Mouse (Mus musculus): ENCODE measurements at regions not wholly inside any gene's neighbourhood (a gene's known extent, or its start where the extent isn't known, plus 50 kb on each side); places are given as distances from the start of the nearest gene placed in this dataset.

- no peaks in the 10 kb centered on the region for H3K27me3 ChIP-seq (ENCODE audit: control insufficient read depth, insufficient read depth, low read length)
- peaks cover 3 to 7% of the 10 kb centered on the region in 2 experiments; a peak in 1 of 4 replicates for H3K4me1 ChIP-seq (ENCODE audit: control insufficient read depth in 2 of 2, insufficient read depth in 2 of 2, low read length in 2 of 2)
- H3K27ac ChIP-seq (replicated peaks in 1 of 2; ENCODE audit: control insufficient read depth in 1 of 2, insufficient read depth in 1 of 2, low read depth in 2 of 2, low read length in 2 of 2) = no peak overlapping the region
- no peaks in the 10 kb centered on the region for H3K36me3 ChIP-seq (ENCODE audit: control insufficient read depth, insufficient read depth, low read length)
- no peak for ATAC-seq (ENCODE audit: insufficient number of reproducible peaks, insufficient read depth, low FRiP score, low read depth)
- H3K4me2 ChIP-seq (ENCODE audit: low read length) = no peak overlapping the region
- no peak overlapping the region for H3K9ac ChIP-seq (ENCODE audit: low read length)
- H3K4me3 ChIP-seq (ENCODE audit: control insufficient read depth in 1 of 2, insufficient read depth in 1 of 2, low read depth in 1 of 2, low read length in 2 of 2) = no peak overlapping the region
- H3K9me3 ChIP-seq (ENCODE audit: control insufficient read depth, low read length) = no peaks in the 10 kb centered on the region
- WGBS = 11% methylated on average over 5 of the region's 5 CpGs
Measured at GRCm38 (mm10) chr9:47069436-47069835, 70.9 kb downstream of the Gm4791 start.

GRCm38 (mm10) chr9:47070958-47071357 lies 72.4 kb downstream of the Gm4791 start:
- Histone ChIP-seq H3K36me3 (ENCODE audit: control insufficient read depth, insufficient read depth, low read length) (no peaks in the 10 kb centered on the region), H3K9ac (ENCODE audit: low read length) (no peak overlapping the region), H3K4me2 (ENCODE audit: low read length) (no peak overlapping the region), H3K27ac (replicated peaks in 1 of 2; ENCODE audit: control insufficient read depth in 1 of 2, insufficient read depth in 1 of 2, low read depth in 2 of 2, low read length in 2 of 2) (no peak overlapping the region), H3K9me3 (ENCODE audit: control insufficient read depth, low read length) (no peaks in the 10 kb centered on the region), H3K4me1 (ENCODE audit: control insufficient read depth in 2 of 2, insufficient read depth in 2 of 2, low read length in 2 of 2) (peaks cover 3 to 7% of the 10 kb centered on the region in 2 experiments; a peak in 1 of 4 replicates), H3K4me3 (ENCODE audit: control insufficient read depth in 1 of 2, insufficient read depth in 1 of 2, low read depth in 1 of 2, low read length in 2 of 2) (no peak overlapping the region), H3K27me3 (ENCODE audit: control insufficient read depth, insufficient read depth, low read length) (no peaks in the 10 kb centered on the region)
- no peak for ATAC-seq (ENCODE audit: insufficient number of reproducible peaks, insufficient read depth, low FRiP score, low read depth)
- WGBS = 81% methylated on average over 5 of the region's 5 CpGs

GRCm38 (mm10) chr9:47076946-47077345 lies 78.4 kb downstream of the Gm4791 start:
- Histone ChIP-seq H3K9me3 (ENCODE audit: control insufficient read depth, low read length) (peaks cover 4% of the 10 kb centered on the region; the same call in 1 of the 2 replicates), H3K27ac (replicated peaks in 1 of 2; ENCODE audit: control insufficient read depth in 1 of 2, insufficient read depth in 1 of 2, low read depth in 2 of 2, low read length in 2 of 2) (no peak overlapping the region), H3K4me1 (ENCODE audit: control insufficient read depth in 2 of 2, insufficient read depth in 2 of 2, low read length in 2 of 2) (peaks cover 0 to 3% of the 10 kb centered on the region in 2 experiments; a peak in 1 of 4 replicates), H3K27me3 (ENCODE audit: control insufficient read depth, insufficient read depth, low read length) (no peaks in the 10 kb centered on the region), H3K36me3 (ENCODE audit: control insufficient read depth, insufficient read depth, low read length) (no peaks in the 10 kb centered on the region), H3K4me2 (ENCODE audit: low read length) (0 out of 2 replicates have a peak overlapping the region, but pooled peaks have one; percentile 21), H3K4me3 (ENCODE audit: control insufficient read depth in 1 of 2, insufficient read depth in 1 of 2, low read depth in 1 of 2, low read length in 2 of 2) (no peak overlapping the region), H3K9ac (ENCODE audit: low read length) (no peak overlapping the region)
- 22% methylated on average over 6 of the region's 6 CpGs for WGBS
- ATAC-seq (ENCODE audit: insufficient number of reproducible peaks, insufficient read depth, low FRiP score, low read depth) = no peak

- Histone ChIP-seq H3K4me2 (ENCODE audit: low read length) (0 out of 2 replicates have a peak overlapping the region, but pooled peaks have one; percentile 21), H3K27ac (replicated peaks in 1 of 2; ENCODE audit: control insufficient read depth in 1 of 2, insufficient read depth in 1 of 2, low read depth in 2 of 2, low read length in 2 of 2) (no peak overlapping the region), H3K27me3 (ENCODE audit: control insufficient read depth, insufficient read depth, low read length) (no peaks in the 10 kb centered on the region), H3K4me1 (ENCODE audit: control insufficient read depth in 2 of 2, insufficient read depth in 2 of 2, low read length in 2 of 2) (peaks cover 0 to 3% of the 10 kb centered on the region in 2 experiments; a peak in 1 of 4 replicates), H3K9me3 (ENCODE audit: control insufficient read depth, low read length) (peaks cover 4% of the 10 kb centered on the region; the same call in 1 of the 2 replicates), H3K4me3 (ENCODE audit: control insufficient read depth in 1 of 2, insufficient read depth in 1 of 2, low read depth in 1 of 2, low read length in 2 of 2) (no peak overlapping the region), H3K36me3 (ENCODE audit: control insufficient read depth, insufficient read depth, low read length) (no peaks in the 10 kb centered on the region), H3K9ac (ENCODE audit: low read length) (no peak overlapping the region)
- no peak for ATAC-seq (ENCODE audit: insufficient number of reproducible peaks, insufficient read depth, low FRiP score, low read depth)
- 43% methylated on average over 2 of the region's 2 CpGs for WGBS
Measured at GRCm38 (mm10) chr9:47077416-47077815, 78.9 kb downstream of the Gm4791 start.

- H3K9ac ChIP-seq (ENCODE audit: low read length) = no peak overlapping the region
- H3K4me2 ChIP-seq (ENCODE audit: low read length) = no peak overlapping the region
- peaks cover 0 to 3% of the 10 kb centered on the region in 2 experiments; a peak in 1 of 4 replicates for H3K4me1 ChIP-seq (ENCODE audit: control insufficient read depth in 2 of 2, insufficient read depth in 2 of 2, low read length in 2 of 2)
- H3K4me3 ChIP-seq (ENCODE audit: control insufficient read depth in 1 of 2, insufficient read depth in 1 of 2, low read depth in 1 of 2, low read length in 2 of 2) = no peak overlapping the region
- H3K27me3 ChIP-seq (ENCODE audit: control insufficient read depth, insufficient read depth, low read length) = no peaks in the 10 kb centered on the region
- no peaks in the 10 kb centered on the region for H3K36me3 ChIP-seq (ENCODE audit: control insufficient read depth, insufficient read depth, low read length)
- no peak overlapping the region for H3K27ac ChIP-seq (replicated peaks in 1 of 2; ENCODE audit: control insufficient read depth in 1 of 2, insufficient read depth in 1 of 2, low read depth in 2 of 2, low read length in 2 of 2)
- 83% methylated on average over 3 of the region's 3 CpGs for WGBS
- ATAC-seq (ENCODE audit: insufficient number of reproducible peaks, insufficient read depth, low FRiP score, low read depth) = no peak
- H3K9me3 ChIP-seq (ENCODE audit: control insufficient read depth, low read length) = peaks cover 4% of the 10 kb centered on the region; the same call in 1 of the 2 replicates
Measured at GRCm38 (mm10) chr9:47077945-47078344, 79.4 kb downstream of the Gm4791 start.

GRCm38 (mm10) chr9:47081407-47081806 lies 82.9 kb downstream of the Gm4791 start:
- Histone ChIP-seq H3K27ac (replicated peaks in 1 of 2; ENCODE audit: control insufficient read depth in 1 of 2, insufficient read depth in 1 of 2, low read depth in 2 of 2, low read length in 2 of 2) (no peak overlapping the region), H3K9ac (ENCODE audit: low read length) (no peak overlapping the region), H3K9me3 (ENCODE audit: control insufficient read depth, low read length) (peaks cover 4% of the 10 kb centered on the region; the same call in 1 of the 2 replicates), H3K4me2 (ENCODE audit: low read length) (no peak overlapping the region), H3K36me3 (ENCODE audit: control insufficient read depth, insufficient read depth, low read length) (no peaks in the 10 kb centered on the region), H3K4me3 (ENCODE audit: control insufficient read depth in 1 of 2, insufficient read depth in 1 of 2, low read depth in 1 of 2, low read length in 2 of 2) (no peak overlapping the region), H3K27me3 (ENCODE audit: control insufficient read depth, insufficient read depth, low read length) (no peaks in the 10 kb centered on the region), H3K4me1 (ENCODE audit: control insufficient read depth in 2 of 2, insufficient read depth in 2 of 2, low read length in 2 of 2) (peaks cover 0 to 3% of the 10 kb centered on the region in 2 experiments; a peak in 1 of 4 replicates)
- no peak for ATAC-seq (ENCODE audit: insufficient number of reproducible peaks, insufficient read depth, low FRiP score, low read depth)
- 94% methylated on average over 6 of the region's 6 CpGs for WGBS

GRCm38 (mm10) chr9:47091796-47092195 lies 93.3 kb downstream of the Gm4791 start:
- ATAC-seq (ENCODE audit: insufficient number of reproducible peaks, insufficient read depth, low FRiP score, low read depth) = no peak
- H3K27me3 ChIP-seq (ENCODE audit: control insufficient read depth, insufficient read depth, low read length) = no peaks in the 10 kb centered on the region; the same call in 1 of the 2 replicates
- WGBS = 84% methylated on average over 10 of the region's 10 CpGs
- H3K4me3 ChIP-seq (ENCODE audit: control insufficient read depth in 1 of 2, insufficient read depth in 1 of 2, low read depth in 1 of 2, low read length in 2 of 2) = no peak overlapping the region
- no peaks in the 10 kb centered on the region for H3K9me3 ChIP-seq (ENCODE audit: control insufficient read depth, low read length)
- no peaks in the 10 kb centered on the region for H3K36me3 ChIP-seq (ENCODE audit: control insufficient read depth, insufficient read depth, low read length)
- no peak overlapping the region for H3K9ac ChIP-seq (ENCODE audit: low read length)
- H3K27ac ChIP-seq (replicated peaks in 1 of 2; ENCODE audit: control insufficient read depth in 1 of 2, insufficient read depth in 1 of 2, low read depth in 2 of 2, low read length in 2 of 2) = no peak overlapping the region
- H3K4me2 ChIP-seq (ENCODE audit: low read length) = no peak overlapping the region
- no peaks in the 10 kb centered on the region for H3K4me1 ChIP-seq (ENCODE audit: control insufficient read depth in 2 of 2, insufficient read depth in 2 of 2, low read length in 2 of 2)

GRCm38 (mm10) chr9:47095656-47096055 lies 97.1 kb downstream of the Gm4791 start:
- Histone ChIP-seq H3K4me3 (ENCODE audit: control insufficient read depth in 1 of 2, insufficient read depth in 1 of 2, low read depth in 1 of 2, low read length in 2 of 2) (no peak overlapping the region), H3K4me1 (ENCODE audit: control insufficient read depth in 2 of 2, insufficient read depth in 2 of 2, low read length in 2 of 2) (no peaks in the 10 kb centered on the region), H3K27ac (replicated peaks in 1 of 2; ENCODE audit: control insufficient read depth in 1 of 2, insufficient read depth in 1 of 2, low read depth in 2 of 2, low read length in 2 of 2) (no peak overlapping the region), H3K36me3 (ENCODE audit: control insufficient read depth, insufficient read depth, low read length) (no peaks in the 10 kb centered on the region), H3K9ac (ENCODE audit: low read length) (no peak overlapping the region), H3K27me3 (ENCODE audit: control insufficient read depth, insufficient read depth, low read length) (no peaks in the 10 kb centered on the region), H3K4me2 (ENCODE audit: low read length) (no peak overlapping the region), H3K9me3 (ENCODE audit: control insufficient read depth, low read length) (no peaks in the 10 kb centered on the region)
- 90% methylated on average over 4 of the region's 4 CpGs for WGBS
- ATAC-seq (ENCODE audit: insufficient number of reproducible peaks, insufficient read depth, low FRiP score, low read depth) = no peak
